Mouse (Mus musculus) kidney, adult 2 months (tissue): Measurements from ENCODE around the gene Pcbd2.

Experiments used
- CTCF ChIP-seq: fragments of 200-500 bp; conservative IDR thresholded peaks from 2 replicates; pipeline ENCODE4 v1.5.1; 2011; ENCODE audit warnings: low read depth, mild to moderate bottlenecking, control low read depth, low read length, moderate library complexity, mixed read lengths; ENCODE audit not compliant: insufficient read depth, insufficient read length
- POLR2A ChIP-seq: fragments of 200-500 bp; IDR thresholded peaks from one replicate; pipeline ENCODE4 v1.6.1; 2011; ENCODE audit warnings: low read depth, low read length, control low read depth

DNA sequence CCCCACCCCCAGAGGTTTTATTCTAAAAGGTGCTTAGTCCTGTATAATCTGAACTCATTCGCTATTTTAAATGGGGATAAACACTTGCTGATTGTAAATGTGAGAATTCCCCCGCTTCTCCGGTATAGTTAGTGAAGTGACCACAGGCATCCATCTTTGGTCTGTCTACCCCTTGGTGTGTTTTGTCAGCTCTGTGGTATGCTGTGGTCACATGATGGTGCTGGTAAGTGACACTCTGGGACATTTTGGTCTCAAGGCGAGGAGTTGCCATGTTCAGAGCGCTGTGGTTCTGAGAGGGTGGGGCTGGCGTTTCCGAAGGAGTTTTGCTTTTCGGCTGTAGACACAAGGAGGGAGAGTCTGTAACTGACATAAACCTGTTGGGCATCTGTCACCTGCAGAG is 10.7 kb downstream of the Pcbd2 start:
- TF ChIP-seq POLR2A: no peak
- TF ChIP-seq CTCF: no peak
